Mouse (Mus musculus) bone marrow, adult 2 months (tissue): ENCODE data around the gene Ttc39b.

Source experiments
- CTCF ChIP-seq: fragments of 200-500 bp; IDR thresholded peaks from 2 replicates; pipeline ENCODE4 v1.5.1; 2011; ENCODE audit warnings: low read length, control low read depth; ENCODE audit not compliant: control insufficient read depth, insufficient read depth
- POLR2A ChIP-seq: fragments of 200-500 bp; IDR thresholded peaks from 2 replicates; pipeline ENCODE4 v1.6.1; 2011; ENCODE audit warnings: low read depth, mild to moderate bottlenecking, control low read depth, low read length, borderline replicate concordance; ENCODE audit not compliant: control insufficient read depth

GRCm38 (mm10) chr4:83307686-83308469 is 16.2 kb downstream of the Ttc39b start:
- TF ChIP-seq CTCF (no peak), POLR2A (no peak)
